Mouse (Mus musculus): ENCODE results near the gene Anp32a.

DNA sequence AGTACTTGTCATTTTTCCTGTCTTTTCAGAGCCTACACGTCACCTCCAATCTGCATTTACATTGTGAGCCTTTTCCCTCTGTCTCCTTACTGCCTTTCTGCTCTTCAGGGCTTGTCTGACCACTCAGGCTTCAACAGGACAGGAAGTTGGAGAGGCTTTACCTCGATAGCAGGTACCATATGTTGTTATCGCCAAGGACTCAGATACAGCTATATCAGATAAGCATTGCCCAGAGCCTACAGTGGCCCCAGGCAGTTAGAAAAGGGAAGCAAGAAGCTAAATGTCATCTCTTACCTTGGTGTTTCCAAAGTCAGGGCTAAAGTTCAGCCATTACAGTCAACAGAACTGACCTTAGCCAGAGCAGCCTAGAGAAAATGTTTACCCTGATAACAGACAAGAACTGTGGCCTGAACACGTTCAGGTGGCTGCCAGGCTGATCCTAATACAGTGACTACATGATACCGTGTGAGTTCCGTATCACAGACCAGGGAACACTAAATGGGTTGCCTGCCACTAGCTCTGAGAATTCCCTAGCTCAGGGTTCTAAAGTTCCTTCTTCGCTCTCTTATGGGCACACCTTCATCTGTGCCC is 65.4 kb downstream of the Anp32a start:
- no peak for TF ChIP-seq CTCF (IDR thresholded peaks at IDR 0.05; ENCODE audit: insufficient read depth, low read length)
- no peak for TF ChIP-seq POLR2A (IDR thresholded peaks at IDR 0.05; ENCODE audit: borderline replicate concordance, extremely low read depth, low read depth, low read length)
